In the genomic region with DNA sequence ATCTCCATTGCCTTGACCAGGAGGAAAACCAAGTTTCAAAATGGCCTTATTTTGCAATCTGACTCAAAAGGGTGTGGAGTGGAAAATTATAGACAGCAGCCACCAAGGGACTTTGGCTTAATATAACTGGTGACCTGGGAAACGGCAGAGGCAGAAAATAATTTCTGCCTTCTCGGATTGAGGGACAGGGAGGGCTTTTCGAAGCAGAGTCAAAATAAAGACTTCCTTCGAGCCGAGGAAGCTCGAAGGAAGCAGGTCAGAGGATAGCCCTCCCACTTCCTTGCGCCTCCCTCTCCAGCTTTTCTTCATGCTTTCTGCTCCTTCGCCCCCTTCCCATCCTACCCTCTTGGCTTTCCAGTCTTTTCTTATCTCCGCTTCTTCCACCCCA, we compare ENCODE assay signal across 8 mouse cellular contexts.
DNase-seq lines count a peak whose midpoint lies in the region; ATAC-seq lines count a peak whose summit lies in the region.

No protein-coding gene starts in this region.

- H3K4me3 ChIP-seq in forebrain, embryonic 15.5 days: no peak overlapping the region
- no peak overlapping the region; the same call in 1 of the 2 replicates for H3K4me3 ChIP-seq in intestine, embryonic 14.5 days (ENCODE audit: low read depth, low read length)

- H3K27ac ChIP-seq in forebrain, embryonic 15.5 days (replicated peaks): no peak overlapping the region
- peak overlapping the region; percentile 73; the same call in 1 of the 2 replicates for H3K27ac ChIP-seq in intestine, embryonic 14.5 days (ENCODE audit: low read depth)

- H3K4me2 ChIP-seq in forebrain, embryonic 15.5 days (replicated peaks): peak overlapping the region; percentile 64
- peak overlapping the region; percentile 69 for H3K4me2 ChIP-seq in intestine, embryonic 14.5 days (ENCODE audit: low read length)

- peaks cover 32% of the 10 kb centered on the region for H3K4me1 ChIP-seq in forebrain, embryonic 15.5 days
- peaks cover 30% of the 10 kb centered on the region for H3K4me1 ChIP-seq in intestine, embryonic 14.5 days (replicated peaks; ENCODE audit: control insufficient read depth, insufficient read depth, low read length)

- no peaks in the 10 kb centered on the region for H3K9me3 ChIP-seq in forebrain, embryonic 15.5 days
- H3K9me3 ChIP-seq in intestine, embryonic 14.5 days (ENCODE audit: control insufficient read depth, low read length): no peaks in the 10 kb centered on the region

- 0 out of 2 replicates have a peak overlapping the region, but pooled peaks have one; percentile 2 for H3K9ac ChIP-seq in forebrain, embryonic 15.5 days (replicated peaks)
- no peak overlapping the region for H3K9ac ChIP-seq in intestine, embryonic 14.5 days (ENCODE audit: low read length)

- whole genome bisulfite sequencing in forebrain, embryonic 15.5 days: 9% methylated on average over 9 of the region's 9 CpGs
- 16% methylated on average over 9 of the region's 9 CpGs for WGBS in intestine, embryonic 14.5 days

- DNase-seq in gastrocnemius, adult 18-20 months (ENCODE audit: low spot score): peak; percentile 38
- no peak for DNase-seq in gastrocnemius, adult 8-10 months (ENCODE audit: low spot score in 2 of 2)
- DNase-seq in intestine, embryonic 14.5 days (ENCODE audit: low spot score): no peak
- peak; percentile 24 for DNase-seq in lung, postnatal 14 days
- no peak for DNase-seq in spleen, adult 12 weeks (ENCODE audit: low spot score)
- no peak for DNase-seq in thymus, postnatal 36 days
- DNase-seq in urinary bladder, postnatal 4 days (ENCODE audit: low spot score in 2 of 2): no peak

- ATAC-seq in forebrain, embryonic 15.5 days (replicated peaks): no peak
- ATAC-seq in intestine, embryonic 14.5 days (replicated peaks; ENCODE audit: low FRiP score, low TSS enrichment, low read depth): no peak

- no peaks in the 10 kb centered on the region for H3K36me3 ChIP-seq in forebrain, embryonic 15.5 days
- no peaks in the 10 kb centered on the region for H3K36me3 ChIP-seq in intestine, embryonic 14.5 days (ENCODE audit: control insufficient read depth, insufficient read depth, low read length)

- H3K27me3 ChIP-seq in forebrain, embryonic 15.5 days: no peaks in the 10 kb centered on the region
- H3K27me3 ChIP-seq in intestine, embryonic 14.5 days (replicated peaks; ENCODE audit: control insufficient read depth, insufficient read depth, low read length): no peaks in the 10 kb centered on the region

Comparison
In these comparisons a context has a peak if more than half of its experiments do, and no peak if none do; other contexts are left out.
1. DNase-seq: peak in gastrocnemius, adult 18-20 months (single experiment) and lung, postnatal 14 days (single experiment); none in gastrocnemius, adult 8-10 months (0 of 2), intestine, embryonic 14.5 days (single experiment), spleen, adult 12 weeks (single experiment), thymus, postnatal 36 days (0 of 2) and urinary bladder, postnatal 4 days (0 of 2).